Mouse (Mus musculus) adrenal gland, adult 10 weeks (tissue): ENCODE results near the gene Dhx58. TPM values are rescaled to one million over a fixed set of nuclear protein-coding genes. Genes with fewer than 3 reads are reported as not detected.

Experiments
- polyA plus RNA-seq: library from polyadenylated mRNA; stranded (reverse); fragments of 350-450 nt; fragmentation: Illumina TruSeq; extraction: RNeasy Lipid Tissue Mini Kit (QIAGEN cat#74804); gene quantifications from one replicate; pipeline ENCODE4 v1.2.3, GENCODE M21; 2014; ENCODE audit warnings: low read depth, low replicate concordance

Gene Dhx58
- polyA plus RNA-seq: 7.8 TPM

DNA sequence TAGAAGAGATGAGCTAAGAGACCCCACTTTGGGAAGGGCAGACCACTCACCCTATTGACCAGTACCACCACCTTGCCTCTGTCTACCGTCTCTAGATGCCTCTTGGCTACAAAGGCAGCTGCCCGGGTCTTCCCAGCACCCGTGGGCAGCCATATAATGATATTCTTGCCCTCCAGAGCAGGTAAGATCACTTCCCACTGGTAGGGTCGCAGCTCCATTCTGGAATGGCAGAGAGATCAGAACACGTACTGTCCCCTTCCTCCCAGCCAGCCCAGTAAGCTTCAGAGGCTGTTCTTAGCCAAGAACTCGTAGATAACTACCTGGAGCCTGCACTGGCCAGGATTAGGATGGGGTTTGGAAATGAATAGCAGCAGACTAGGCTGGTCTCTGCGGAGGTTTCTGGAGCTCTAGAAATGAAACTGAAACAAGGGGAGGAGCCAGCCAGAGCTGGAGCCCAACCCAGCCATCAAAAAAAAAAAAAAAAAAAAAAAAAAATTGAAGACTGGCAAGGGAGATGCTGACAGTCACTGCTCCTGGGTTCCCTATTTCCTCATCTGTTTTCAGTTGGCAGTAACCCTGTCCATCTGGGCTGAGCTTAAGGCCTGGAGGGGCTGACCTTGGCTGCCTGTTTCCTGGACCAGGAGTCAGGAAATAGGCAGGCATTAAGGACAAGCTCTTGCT, at the start of gene Dhx58:
Gene Dhx58, minus strand, starts transcription at position 421 of the 681 bp plus-strand sequence.

DNA sequence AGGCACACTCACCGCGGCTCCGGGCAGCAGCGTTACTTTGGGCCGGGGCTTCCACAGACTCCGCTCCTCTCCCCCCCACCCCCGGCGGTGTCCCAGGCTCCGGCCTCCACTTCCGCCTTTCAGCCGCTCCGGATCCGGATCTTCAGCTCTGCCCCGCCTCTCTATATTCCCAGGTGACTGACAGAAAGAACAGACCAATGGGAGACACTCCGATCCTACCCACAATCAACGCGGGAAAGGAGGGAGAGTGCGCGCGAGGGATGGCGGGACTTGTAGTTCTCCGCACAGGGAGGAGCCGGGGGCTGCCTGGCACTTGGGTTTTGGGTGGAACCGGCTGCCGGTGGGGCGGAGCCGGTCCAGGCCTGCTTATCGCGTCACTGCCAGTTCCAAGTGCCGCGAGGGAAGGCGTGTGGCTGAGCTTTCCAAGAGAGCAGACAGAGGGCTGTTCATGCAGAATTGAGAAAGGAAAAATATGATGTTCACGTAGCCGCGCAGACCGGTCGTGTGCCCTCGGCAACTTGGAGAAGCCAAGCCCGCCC, 34.1 kb upstream of the Dhx58 start, which contains the start of gene Rab5c:
Gene Rab5c, minus strand, starts transcription at position 150 of the 539 bp plus-strand sequence.

DNA sequence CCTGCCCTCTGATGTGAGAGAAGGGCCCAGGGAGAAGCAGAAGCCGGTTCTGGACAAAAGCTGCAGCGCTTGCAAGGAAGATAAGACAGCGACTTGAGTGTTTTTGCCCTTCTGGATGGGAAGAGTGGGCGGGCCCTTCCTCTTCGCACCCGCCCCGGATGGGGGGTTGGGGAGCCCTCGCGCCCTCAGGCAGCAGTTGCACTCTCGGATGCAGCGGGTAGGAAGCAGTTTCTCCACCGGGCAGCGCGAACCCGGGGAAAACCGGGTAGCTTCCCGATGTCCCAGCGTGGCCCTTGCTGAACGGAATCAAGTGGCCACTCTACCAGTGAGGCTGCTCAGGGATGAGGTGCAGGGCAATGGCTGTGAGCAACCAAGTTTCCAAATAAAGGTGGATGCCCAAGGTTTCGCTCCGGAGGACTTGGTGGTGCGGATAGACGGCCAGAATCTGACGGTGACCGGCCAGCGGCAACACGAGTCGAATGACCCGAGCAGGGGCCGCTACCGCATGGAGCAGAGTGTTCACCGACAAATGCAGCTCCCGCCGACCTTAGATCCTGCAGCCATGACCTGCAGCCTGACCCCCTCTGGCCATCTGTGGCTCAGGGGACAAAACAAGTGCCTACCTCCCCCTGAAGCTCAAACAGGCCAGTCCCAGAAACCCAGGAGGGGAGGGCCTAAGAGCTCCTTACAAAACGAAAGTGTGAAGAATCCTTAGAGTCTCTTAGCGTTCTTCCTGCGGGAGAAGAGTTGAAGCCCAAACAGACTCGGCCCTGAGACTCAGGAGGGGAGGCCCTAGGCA, 9.9 kb upstream of the Dhx58 start, which contains the start of gene Hspb9:
Gene Hspb9, plus strand, starts transcription at position 116 of the 799 bp plus-strand sequence.

DNA sequence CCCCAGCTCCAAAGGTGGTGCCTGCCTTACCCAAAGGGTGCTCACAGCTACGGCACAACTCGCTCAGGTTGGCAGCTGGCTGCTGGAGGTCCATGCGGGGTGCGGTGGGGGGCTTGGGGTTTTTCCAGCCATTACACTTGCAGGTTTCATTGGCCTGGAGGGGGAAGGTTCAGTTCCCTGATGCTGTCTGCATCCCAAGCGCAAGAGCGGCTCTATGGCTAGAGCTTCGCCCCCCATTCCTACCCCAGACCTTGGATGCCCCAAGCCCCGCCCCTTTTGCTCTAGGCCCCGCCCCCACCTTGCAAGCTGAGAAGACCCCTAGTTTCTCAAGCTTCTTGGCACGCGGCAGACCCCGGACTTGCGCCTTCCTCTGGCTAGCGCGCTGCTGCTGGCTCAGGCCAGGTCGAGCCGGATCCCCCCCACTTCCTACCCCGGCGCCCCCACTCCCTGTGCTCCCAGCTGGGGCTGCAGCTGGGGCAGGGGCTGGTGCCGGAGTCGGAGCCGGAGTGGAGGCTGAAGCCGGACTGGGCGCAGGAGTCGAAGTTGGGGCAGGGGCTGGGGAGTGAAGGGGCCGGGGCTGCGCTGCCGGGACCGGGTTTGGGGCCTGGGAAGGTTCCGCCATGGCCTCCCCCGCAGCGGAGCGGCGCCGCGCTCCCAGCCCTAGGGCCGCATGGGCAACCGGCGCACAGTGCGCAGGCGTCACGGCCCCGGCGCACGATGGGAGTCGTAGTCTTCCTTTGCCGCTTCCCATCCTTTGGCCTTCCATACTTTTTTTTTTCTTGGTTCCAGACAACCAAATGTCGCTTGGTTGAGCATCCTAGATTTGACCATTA, 7.9 kb upstream of the Dhx58 start, which contains the start of gene Kat2a:
Gene Kat2a, minus strand, starts transcription at position 683 of the 833 bp plus-strand sequence.

DNA sequence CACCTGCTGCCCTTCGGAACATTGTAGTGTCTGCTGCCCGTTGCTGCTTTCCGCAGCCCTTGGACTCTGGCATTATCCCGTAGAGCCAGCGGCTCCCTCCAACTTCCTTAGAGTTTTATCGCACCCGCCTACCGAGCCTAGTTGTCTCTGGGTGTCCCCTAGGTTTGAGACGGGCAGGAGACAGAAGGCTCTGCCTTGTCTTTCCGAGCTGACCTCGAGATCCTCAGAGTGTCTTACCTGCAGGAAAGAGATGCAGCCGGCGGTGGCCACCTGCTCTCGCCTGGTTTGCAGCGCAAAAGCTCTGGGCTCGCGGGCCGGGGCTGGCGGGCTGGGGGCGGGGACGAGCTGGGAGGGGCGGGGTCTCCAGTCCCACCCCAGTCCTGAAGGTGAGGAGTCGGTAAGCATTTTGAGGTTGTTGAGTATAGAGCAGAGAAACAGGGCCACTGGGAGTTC, 11.9 kb downstream of the Dhx58 start, which contains the start of gene Zfp385c:
Gene Zfp385c, minus strand, starts transcription at position 292 of the 453 bp plus-strand sequence.

Other genes with a start within 250 kb of the Dhx58 start
- 33.4 TPM for gene Klhl11, start 231.5 kb downstream of the Dhx58 start, polyA plus RNA-seq
- gene Acly, start 176.3 kb downstream of the Dhx58 start, polyA plus RNA-seq: 787 TPM
- 0.64 TPM for gene Ttc25, start 158.7 kb downstream of the Dhx58 start, polyA plus RNA-seq
- gene Cnp, start 129.4 kb downstream of the Dhx58 start, polyA plus RNA-seq: 9.6 TPM
- 2.7 TPM for gene Nkiras2, start 85.0 kb downstream of the Dhx58 start, polyA plus RNA-seq
- 169 TPM for gene Dnajc7, start 84.1 kb downstream of the Dhx58 start, polyA plus RNA-seq
- not detected for gene Zfp385c, start 11.8 kb downstream of the Dhx58 start, polyA plus RNA-seq
- 3.3 TPM for gene Kat2a, start 8.2 kb upstream of the Dhx58 start, polyA plus RNA-seq
- gene Hspb9, start 9.6 kb upstream of the Dhx58 start, polyA plus RNA-seq: not detected
- gene Rab5c, start 33.9 kb upstream of the Dhx58 start, polyA plus RNA-seq: 51.3 TPM
- not detected for gene Kcnh4, start 55.7 kb upstream of the Dhx58 start, polyA plus RNA-seq
- gene Hcrt, start 58.7 kb upstream of the Dhx58 start, polyA plus RNA-seq: not detected
- 4.3 TPM for gene Ghdc, start 66.7 kb upstream of the Dhx58 start, polyA plus RNA-seq
- 11.6 TPM for gene Stat5b, start 146.5 kb upstream of the Dhx58 start, polyA plus RNA-seq
- 5.2 TPM for gene Stat5a, start 155.1 kb upstream of the Dhx58 start, polyA plus RNA-seq
- gene Stat3, start 235.3 kb upstream of the Dhx58 start, polyA plus RNA-seq: 18.6 TPM